Mouse (Mus musculus): ENCODE results near the gene Gm9837. TPM values are rescaled to one million over a fixed set of nuclear protein-coding genes. Genes with fewer than 3 reads are reported as not detected.
A peak's percentile ranks its signal among the peaks of the same experiment; 100 is the strongest.

Gm9837 gene
- total RNA-seq, 2 experiments from 2014 or later = not detected

GRCm38 (mm10) chr11:53489007-53489406 lies 18.7 kb upstream of the Gm9837 start:
- no peak for ATAC-seq (replicated peaks; ENCODE audit: poor library complexity, severe bottlenecking)

GRCm38 (mm10) chr11:53486822-53487594 lies 16.7 kb upstream of the Gm9837 start:
- peak; percentile 30 for ATAC-seq (replicated peaks; ENCODE audit: poor library complexity, severe bottlenecking)

GRCm38 (mm10) chr11:53486351-53486750 lies 16.1 kb upstream of the Gm9837 start:
- ATAC-seq (replicated peaks; ENCODE audit: poor library complexity, severe bottlenecking) = no peak

GRCm38 (mm10) chr11:53485719-53486118 lies 15.4 kb upstream of the Gm9837 start:
- ATAC-seq (replicated peaks; ENCODE audit: poor library complexity, severe bottlenecking) = no peak

- no peak for ATAC-seq (replicated peaks; ENCODE audit: poor library complexity, severe bottlenecking)
Measured at GRCm38 (mm10) chr11:53483159-53483891, 13.0 kb upstream of the Gm9837 start.

- ATAC-seq (replicated peaks; ENCODE audit: poor library complexity, severe bottlenecking) = no peak
Measured at GRCm38 (mm10) chr11:53481088-53481730, 10.9 kb upstream of the Gm9837 start.

- peak; percentile 63 for ATAC-seq (replicated peaks; ENCODE audit: poor library complexity, severe bottlenecking)
Measured at GRCm38 (mm10) chr11:53479783-53480301, 9.6 kb upstream of the Gm9837 start, which contains the start of the genes Gm9945 and Sowaha. Gm9945 (plus strand) TSS chr11:53480166. Sowaha (minus strand) TSS chr11:53480274.

- ATAC-seq (replicated peaks; ENCODE audit: poor library complexity, severe bottlenecking) = no peak; the same call in 1 of the 2 replicates
Measured at GRCm38 (mm10) chr11:53479171-53479782, 9.0 kb upstream of the Gm9837 start.

GRCm38 (mm10) chr11:53478383-53479170 lies 8.3 kb upstream of the Gm9837 start:
- peak; percentile 19 for ATAC-seq (replicated peaks; ENCODE audit: poor library complexity, severe bottlenecking)

GRCm38 (mm10) chr11:53477833-53478232 lies 7.6 kb upstream of the Gm9837 start:
- ATAC-seq (replicated peaks; ENCODE audit: poor library complexity, severe bottlenecking) = no peak

- ATAC-seq (replicated peaks; ENCODE audit: poor library complexity, severe bottlenecking) = no peak
Measured at GRCm38 (mm10) chr11:53475620-53476019, 5.3 kb upstream of the Gm9837 start.

- no peak for ATAC-seq (replicated peaks; ENCODE audit: poor library complexity, severe bottlenecking)
Measured at GRCm38 (mm10) chr11:53472709-53473108, 2.4 kb upstream of the Gm9837 start.

- ATAC-seq (replicated peaks; ENCODE audit: poor library complexity, severe bottlenecking) = no peak
Measured at GRCm38 (mm10) chr11:53469294-53469967, 848 bp downstream of the Gm9837 start.

- ATAC-seq (replicated peaks; ENCODE audit: poor library complexity, severe bottlenecking) = peak; percentile 70
Measured at GRCm38 (mm10) chr11:53466231-53466971, 3.9 kb downstream of the Gm9837 start.

GRCm38 (mm10) chr11:53463551-53464424 lies 6.5 kb downstream of the Gm9837 start:
- ATAC-seq (replicated peaks; ENCODE audit: poor library complexity, severe bottlenecking) = peak; percentile 47

GRCm38 (mm10) chr11:53461727-53462126 lies 8.6 kb downstream of the Gm9837 start:
- ATAC-seq (replicated peaks; ENCODE audit: poor library complexity, severe bottlenecking) = no peak

GRCm38 (mm10) chr11:53460192-53460591 lies 10.1 kb downstream of the Gm9837 start:
- ATAC-seq (replicated peaks; ENCODE audit: poor library complexity, severe bottlenecking) = no peak

Data from granulocyte monocyte progenitor cell, adult 5-6 weeks (primary cell).